Mouse (Mus musculus): ENCODE measurements around the gene Rab3ip.

GRCm38 (mm10) chr10:116962803-116963202, 12.2 kb upstream of the Rab3ip start:
- TF ChIP-seq POLR2A (IDR thresholded peaks at IDR 0.05; ENCODE audit: control insufficient read depth, low read depth, low read length) (no peak), CTCF (IDR thresholded peaks at IDR 0.05; ENCODE audit: control insufficient read depth, insufficient read depth, insufficient replicate concordance, low read depth, low read length) (peak; percentile 15; the same call in 1 of the 2 replicates)

Measured in testis, adult 2 months (tissue).